Mouse (Mus musculus) neural tube, embryonic 12.5 days (tissue): Measurements from ENCODE around the gene Osbpl5. TPM values are rescaled to one million over a fixed set of nuclear protein-coding genes. Genes with fewer than 3 reads are reported as not detected.

Experiments used
- ATAC-seq: fragments of 200-750 bp; cut with Nextera tagmentation; 2 replicates; pipeline ENCODE4 v1.8.0; 2017; ENCODE audit warnings: low read depth, mild to moderate bottlenecking, moderate TSS enrichment, moderate library complexity; ENCODE audit not compliant: low FRiP score
- H3K27ac ChIP-seq: fragments of 300-500 bp; sonication (generic); 2 replicates; pipeline ENCODE4 v1.5.1; 2016
- H3K27me3 ChIP-seq: fragments of 300-500 bp; sonication (generic); replicated peaks from 2 replicates; pipeline ENCODE4 v1.6.1; 2016; ENCODE audit warnings: mild to moderate bottlenecking
- H3K36me3 ChIP-seq: fragments of 300-500 bp; sonication (generic); 2 replicates; pipeline ENCODE4 v1.6.1; 2016; ENCODE audit warnings: mild to moderate bottlenecking
- H3K4me1 ChIP-seq: fragments of 300-500 bp; sonication (generic); 2 replicates; pipeline ENCODE4 v1.6.1; 2016
- H3K4me2 ChIP-seq: fragments of 300-500 bp; sonication (generic); replicated peaks from 2 replicates; pipeline ENCODE4 v1.6.1; 2016; ENCODE audit warnings: mild to moderate bottlenecking
- H3K4me3 ChIP-seq: fragments of 300-500 bp; sonication (generic); 2 replicates; pipeline ENCODE4 v1.5.1; 2016
- H3K9ac ChIP-seq: fragments of 300-500 bp; sonication (generic); 2 replicates; pipeline ENCODE4 v1.6.1; 2016; ENCODE audit warnings: mild to moderate bottlenecking
- H3K9me3 ChIP-seq: fragments of 300-500 bp; sonication (generic); 2 replicates; pipeline ENCODE4 v1.6.1; 2016; ENCODE audit warnings: mild to moderate bottlenecking
- WGBS: fragments of 180-500 bp; shearing (Covaris S2); methylation state at CpG from one replicate; pipeline ENCODE4 v1.1.7; 2016; 5-methylcytosine and 5-hydroxymethylcytosine counted together
- polyA plus RNA-seq: library from polyadenylated mRNA; unstranded; fragments of >200 nt; fragmentation: Nextera tagmentation; extraction: Ambion mirVana; gene quantifications from 2 replicates; pipeline ENCODE4 v1.2.1, GENCODE M21; 2016

Gene Osbpl5
- polyA plus RNA-seq, 1 experiment from 2014 or later: 24.5 TPM

- Histone ChIP-seq H3K36me3 (no peaks in the 10 kb centered on the region), H3K4me3 (no peak overlapping the region), H3K4me1 (no peaks in the 10 kb centered on the region), H3K27ac (no peak overlapping the region), H3K9ac (no peak overlapping the region), H3K4me2 (no peak overlapping the region), H3K9me3 (no peaks in the 10 kb centered on the region), H3K27me3 (peaks cover 14% of the 10 kb centered on the region)
- no peak for ATAC-seq
- 60% methylated on average over 1 of the region's 1 CpGs for WGBS
Observed at GRCm38 (mm10) chr7:143769461-143769860, 12.7 kb upstream of the Osbpl5 start.

DNA sequence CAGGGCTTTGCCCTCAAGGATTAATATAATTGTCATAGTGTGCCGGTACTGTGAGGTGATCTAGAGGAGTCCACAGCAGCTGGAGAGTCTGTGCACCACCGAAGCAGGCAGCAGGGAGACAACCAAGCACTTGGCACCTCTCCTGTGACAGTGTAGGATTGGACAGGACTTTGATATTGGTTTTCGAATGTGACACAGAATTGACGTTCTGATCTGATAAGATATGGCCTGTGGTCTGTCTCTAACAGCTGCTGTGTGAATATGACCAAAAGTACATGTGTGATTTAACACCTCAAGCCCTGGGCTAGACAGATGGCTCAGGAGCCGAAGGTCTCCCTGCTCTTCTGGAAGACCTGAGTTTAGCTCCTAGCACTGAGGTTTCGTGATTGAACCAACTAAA, 11.5 kb upstream of the Osbpl5 start:
- H3K9me3 ChIP-seq: no peaks in the 10 kb centered on the region
- H3K27ac ChIP-seq: no peak overlapping the region
- H3K4me1 ChIP-seq: no peaks in the 10 kb centered on the region
- H3K27me3 ChIP-seq: peaks cover 18% of the 10 kb centered on the region
- no peaks in the 10 kb centered on the region for H3K36me3 ChIP-seq
- 82% methylated on average over 6 of the region's 6 CpGs for WGBS
- ATAC-seq: no peak
- H3K4me2 ChIP-seq: no peak overlapping the region
- no peak overlapping the region for H3K4me3 ChIP-seq
- no peak overlapping the region for H3K9ac ChIP-seq

DNA sequence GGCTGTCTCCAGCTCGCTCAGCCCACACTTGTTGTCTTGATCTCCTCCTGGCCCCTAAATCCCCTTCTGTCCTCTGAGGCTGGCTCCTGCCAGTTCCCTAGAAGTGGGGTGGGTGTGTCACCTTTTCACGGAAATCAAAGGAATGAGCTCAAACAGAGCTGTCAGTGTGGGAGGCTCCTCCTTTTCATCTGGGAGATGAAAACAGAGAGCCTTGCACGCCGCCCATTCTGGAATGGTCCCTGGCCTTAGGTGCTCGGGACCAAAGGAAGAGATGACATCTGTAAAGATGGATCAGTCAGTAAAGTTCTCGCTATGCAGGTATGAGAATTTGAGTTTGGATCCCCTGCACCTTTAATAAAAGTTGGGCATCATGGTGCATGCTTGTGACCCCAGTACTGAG, 10.1 kb upstream of the Osbpl5 start, which contains the start of gene Mrgprg:
Mrgprg (minus strand) TSS at position 101 of the 400 bp plus-strand sequence.
- no peaks in the 10 kb centered on the region for H3K4me1 ChIP-seq
- peaks cover 23% of the 10 kb centered on the region for H3K27me3 ChIP-seq
- WGBS: 50% methylated on average over 6 of the region's 6 CpGs
- no peaks in the 10 kb centered on the region for H3K9me3 ChIP-seq
- H3K4me2 ChIP-seq: no peak within 1 kb of the TSS
- ATAC-seq: no peak
- H3K9ac ChIP-seq: no peak within 1 kb of the TSS
- H3K36me3 ChIP-seq: no peaks in the 10 kb centered on the region
- no peak within 1 kb of the TSS for H3K27ac ChIP-seq
- H3K4me3 ChIP-seq: no peak within 1 kb of the TSS

DNA sequence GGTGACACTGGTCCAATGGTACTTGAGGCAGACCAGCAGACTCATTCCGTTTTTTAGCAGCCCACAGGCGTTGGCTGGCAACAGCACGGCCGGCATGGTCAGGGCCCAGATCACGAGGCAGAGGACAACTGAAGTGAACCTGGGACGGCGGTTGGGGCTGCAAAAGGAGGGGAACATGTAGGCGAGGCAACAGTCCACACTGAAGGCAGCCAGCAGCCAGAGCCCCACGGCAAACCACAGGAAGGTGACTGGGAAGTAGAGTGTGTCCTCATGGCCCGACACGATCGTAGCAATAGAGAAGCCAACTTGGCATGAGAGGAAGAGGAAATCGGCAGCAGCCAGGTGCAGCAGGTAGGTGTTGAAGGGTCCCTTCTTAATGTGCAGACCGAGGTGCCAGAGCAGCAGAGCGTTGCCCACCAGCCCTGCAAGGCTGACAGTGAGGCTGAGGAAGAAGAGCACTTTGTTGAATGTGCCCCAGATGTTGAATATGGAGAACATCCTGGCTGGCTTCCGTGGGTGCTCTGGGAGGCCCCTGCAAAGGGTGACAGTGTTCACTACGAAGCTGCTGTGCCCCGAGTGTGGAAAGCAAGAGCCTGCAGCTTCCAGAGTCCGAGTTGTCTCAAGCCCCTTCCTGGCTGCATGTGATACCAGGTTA, 8.2 kb upstream of the Osbpl5 start:
- H3K36me3 ChIP-seq: no peaks in the 10 kb centered on the region
- no peaks in the 10 kb centered on the region for H3K9me3 ChIP-seq
- peaks cover 23% of the 10 kb centered on the region for H3K27me3 ChIP-seq
- no peak overlapping the region for H3K4me3 ChIP-seq
- ATAC-seq: no peak
- no peak overlapping the region for H3K27ac ChIP-seq
- 78% methylated on average over 19 of the region's 19 CpGs for WGBS
- no peak overlapping the region for H3K9ac ChIP-seq
- no peaks in the 10 kb centered on the region for H3K4me1 ChIP-seq
- no peak overlapping the region for H3K4me2 ChIP-seq

- Histone ChIP-seq H3K27ac (no peak overlapping the region), H3K4me3 (no peak overlapping the region), H3K4me2 (no peak overlapping the region), H3K27me3 (peaks cover 23% of the 10 kb centered on the region), H3K9ac (no peak overlapping the region), H3K36me3 (no peaks in the 10 kb centered on the region), H3K9me3 (no peaks in the 10 kb centered on the region), H3K4me1 (no peaks in the 10 kb centered on the region)
- ATAC-seq: no peak
- WGBS: 21% methylated on average over 3 of the region's 3 CpGs
Observed at GRCm38 (mm10) chr7:143763794-143764193, 7.0 kb upstream of the Osbpl5 start.

DNA sequence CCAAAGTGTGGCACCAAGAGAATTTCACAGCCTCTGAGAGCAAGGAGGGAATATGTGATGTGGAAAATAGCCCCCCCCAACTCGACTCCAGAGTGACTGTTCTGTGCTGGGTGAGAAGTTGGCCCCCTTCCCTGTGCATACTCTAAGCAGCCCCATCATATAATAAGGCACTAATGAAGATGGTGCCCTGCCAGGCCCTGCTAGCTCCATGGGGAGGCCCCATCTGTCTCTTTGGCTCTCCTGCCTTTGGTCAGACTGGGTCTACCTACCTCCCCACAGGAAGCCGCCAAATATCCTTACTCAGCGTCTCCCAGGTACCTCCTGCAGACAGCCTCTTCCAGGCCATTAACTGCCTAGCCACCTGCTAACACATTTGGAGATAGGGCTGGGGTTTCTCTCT, 2.2 kb upstream of the Osbpl5 start:
- H3K4me1 ChIP-seq: peaks cover 4% of the 10 kb centered on the region
- H3K4me3 ChIP-seq: no peak overlapping the region
- no peak overlapping the region for H3K27ac ChIP-seq
- H3K36me3 ChIP-seq: no peaks in the 10 kb centered on the region
- H3K9ac ChIP-seq: no peak overlapping the region
- no peaks in the 10 kb centered on the region for H3K9me3 ChIP-seq
- WGBS: 67% methylated on average over 3 of the region's 3 CpGs
- H3K4me2 ChIP-seq: no peak overlapping the region
- ATAC-seq: no peak
- peaks cover 40% of the 10 kb centered on the region for H3K27me3 ChIP-seq

GRCm38 (mm10) chr7:143757696-143758095, 911 bp upstream of the Osbpl5 start:
- H3K4me2 ChIP-seq: peak overlapping the region; percentile 76; the same call in 1 of the 2 replicates
- H3K27ac ChIP-seq: no peak overlapping the region
- no peak overlapping the region for H3K9ac ChIP-seq
- no peak for ATAC-seq
- H3K36me3 ChIP-seq: no peaks in the 10 kb centered on the region
- H3K9me3 ChIP-seq: no peaks in the 10 kb centered on the region
- 83% methylated on average over 3 of the region's 3 CpGs for WGBS
- H3K4me1 ChIP-seq: peaks cover 4% of the 10 kb centered on the region
- H3K4me3 ChIP-seq: no peak overlapping the region
- peaks cover 35% of the 10 kb centered on the region for H3K27me3 ChIP-seq

- H3K27ac ChIP-seq: no peak overlapping the region
- H3K4me1 ChIP-seq: peaks cover 4% of the 10 kb centered on the region
- ATAC-seq: peak; percentile 93
- no peaks in the 10 kb centered on the region for H3K9me3 ChIP-seq
- under 1% methylated on average over 15 of the region's 15 CpGs for WGBS
- H3K36me3 ChIP-seq: no peaks in the 10 kb centered on the region
- peak overlapping the region; percentile 28 for H3K4me3 ChIP-seq
- peak overlapping the region; percentile 76 for H3K4me2 ChIP-seq
- peaks cover 36% of the 10 kb centered on the region for H3K27me3 ChIP-seq
- H3K9ac ChIP-seq: 0 out of 2 replicates have a peak overlapping the region, but pooled peaks have one; percentile 6
Observed at GRCm38 (mm10) chr7:143757027-143757390, 224 bp upstream of the Osbpl5 start.

GRCm38 (mm10) chr7:143755357-143756124, 1.2 kb downstream of the Osbpl5 start:
- peaks cover 4% of the 10 kb centered on the region for H3K4me1 ChIP-seq
- H3K27me3 ChIP-seq: peaks cover 38% of the 10 kb centered on the region
- H3K4me3 ChIP-seq: no peak overlapping the region
- H3K9me3 ChIP-seq: no peaks in the 10 kb centered on the region
- 72% methylated on average over 9 of the region's 9 CpGs for WGBS
- H3K4me2 ChIP-seq: no peak overlapping the region
- ATAC-seq: no peak
- no peak overlapping the region for H3K27ac ChIP-seq
- H3K9ac ChIP-seq: no peak overlapping the region
- H3K36me3 ChIP-seq: no peaks in the 10 kb centered on the region

DNA sequence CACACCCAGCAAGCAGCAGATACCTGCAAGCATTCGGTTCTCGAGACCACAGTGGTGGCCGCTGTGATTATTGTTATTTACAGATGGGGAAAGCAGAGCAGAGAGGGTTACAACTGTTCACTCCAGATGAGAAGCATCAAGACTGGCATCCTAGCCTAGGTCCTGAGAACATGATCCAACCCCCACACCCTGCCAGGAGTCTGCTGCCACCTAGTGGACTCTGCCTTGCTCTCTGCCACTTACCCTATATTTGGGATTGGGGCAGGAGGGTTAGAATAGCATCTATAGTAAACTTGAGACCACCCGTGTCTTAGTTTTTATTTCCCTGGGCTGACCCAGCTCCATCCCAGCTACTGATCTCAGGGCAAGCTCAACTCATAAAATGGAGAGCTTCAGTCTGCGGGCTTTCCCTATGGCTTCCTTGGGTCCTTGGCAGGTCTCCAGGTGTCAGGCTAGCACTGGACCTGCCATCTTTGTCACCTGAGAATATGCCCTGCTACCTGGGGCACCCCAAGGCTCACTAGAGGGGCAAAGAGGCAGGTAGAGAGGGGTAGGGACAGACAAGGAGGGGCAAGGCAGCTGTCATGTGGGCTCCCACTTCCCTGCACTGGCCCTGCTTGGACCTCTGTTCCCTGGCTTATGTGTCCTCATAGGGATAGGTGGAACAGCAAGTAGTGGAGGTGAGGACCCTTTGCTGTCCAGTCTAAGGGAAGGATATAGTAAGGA, 2.6 kb downstream of the Osbpl5 start:
- Histone ChIP-seq H3K4me2 (no peak overlapping the region), H3K4me1 (peaks cover 7% of the 10 kb centered on the region), H3K4me3 (no peak overlapping the region), H3K9me3 (no peaks in the 10 kb centered on the region), H3K9ac (no peak overlapping the region), H3K27me3 (peaks cover 38% of the 10 kb centered on the region), H3K36me3 (no peaks in the 10 kb centered on the region), H3K27ac (no peak overlapping the region)
- ATAC-seq: no peak
- WGBS: 51% methylated on average over 5 of the region's 5 CpGs

- H3K9ac ChIP-seq: no peak overlapping the region
- no peak overlapping the region for H3K4me2 ChIP-seq
- ATAC-seq: no peak
- no peak overlapping the region for H3K4me3 ChIP-seq
- H3K4me1 ChIP-seq: peaks cover 19% of the 10 kb centered on the region
- 76% methylated on average over 3 of the region's 3 CpGs for WGBS
- no peaks in the 10 kb centered on the region for H3K9me3 ChIP-seq
- peaks cover 28% of the 10 kb centered on the region for H3K27me3 ChIP-seq
- no peaks in the 10 kb centered on the region for H3K36me3 ChIP-seq
- H3K27ac ChIP-seq: no peak overlapping the region
Observed at GRCm38 (mm10) chr7:143752606-143753005, 4.2 kb downstream of the Osbpl5 start.

DNA sequence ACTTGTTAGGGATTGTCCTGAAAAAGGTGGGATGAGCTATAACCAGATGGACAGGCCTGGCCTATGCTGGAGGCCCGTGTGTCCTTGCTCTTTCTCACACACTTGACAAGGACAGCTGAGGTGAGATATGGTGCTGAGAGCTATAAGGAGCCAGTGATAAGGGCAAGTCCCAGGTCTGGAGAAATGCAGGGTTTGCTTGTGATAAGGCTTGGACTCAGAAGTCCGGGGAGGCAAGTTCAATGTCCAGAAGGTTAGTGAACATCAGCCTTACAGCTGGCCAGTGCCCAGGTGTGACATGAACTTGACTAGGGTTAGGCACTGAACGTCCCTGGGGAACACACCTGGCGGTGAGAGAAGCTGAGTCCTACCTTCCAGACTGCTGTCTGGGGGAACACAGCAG, 4.7 kb downstream of the Osbpl5 start:
- Histone ChIP-seq H3K4me1 (peaks cover 16% of the 10 kb centered on the region), H3K36me3 (no peaks in the 10 kb centered on the region), H3K9ac (no peak overlapping the region), H3K9me3 (no peaks in the 10 kb centered on the region), H3K27ac (no peak overlapping the region), H3K4me2 (no peak overlapping the region), H3K4me3 (no peak overlapping the region), H3K27me3 (peaks cover 26% of the 10 kb centered on the region)
- 73% methylated on average over 4 of the region's 4 CpGs for WGBS
- no peak for ATAC-seq
